Mouse (Mus musculus) cerebellum, adult 18-20 months (tissue): ENCODE measurements at regions not wholly inside any gene's neighbourhood (a gene's known extent, or its start where the extent isn't known, plus 50 kb on each side); places are given as distances from the start of the nearest gene placed in this dataset.

Experiments used
- DNase-seq, 2 experiments: peaks; one replicate each; pipeline ENCODE4 v3.0.0; 2021

- no peak for DNase-seq
Measured at GRCm38 (mm10) chr8:51032386-51032785, 2188.6 kb upstream of the Tenm3 start.

- DNase-seq, result no peak
Measured at GRCm38 (mm10) chr8:51010508-51010907, 2166.8 kb upstream of the Tenm3 start.

GRCm38 (mm10) chr8:50967386-50967785 lies 2123.6 kb upstream of the Tenm3 start:
- DNase-seq, result no peak

GRCm38 (mm10) chr8:50917540-50917939 lies 2073.8 kb upstream of the Tenm3 start:
- DNase-seq, result no peak

- DNase-seq, result no peak
Measured at GRCm38 (mm10) chr8:50916733-50917113, 2073.0 kb upstream of the Tenm3 start.

- peak; percentile 40 to 71 for DNase-seq
Measured at GRCm38 (mm10) chr8:50915876-50916732, 2072.4 kb upstream of the Tenm3 start.

- peak; percentile 6 to 30 for DNase-seq
Measured at GRCm38 (mm10) chr8:50915259-50915875, 2071.6 kb upstream of the Tenm3 start.

GRCm38 (mm10) chr8:50914615-50915014 lies 2070.9 kb upstream of the Tenm3 start:
- no peak for DNase-seq

- DNase-seq, result no peak
Measured at GRCm38 (mm10) chr8:50878198-50878597, 2034.4 kb upstream of the Tenm3 start.
